Mouse (Mus musculus) monocyte, adult 5-6 weeks (primary cell): ENCODE data around the gene Pla2g4a. TPM values are rescaled to one million over a fixed set of nuclear protein-coding genes. Genes with fewer than 3 reads are reported as not detected.

Source experiments
- ATAC-seq: fragments of 153-309, 156-312 bp; replicated peaks from 2 replicates; pipeline ENCODE4 v1.8.0; 2017; ENCODE audit warnings: mild to moderate bottlenecking; ENCODE audit not compliant: low TSS enrichment, insufficient number of reproducible peaks, severe bottlenecking, poor library complexity, low FRiP score
- total RNA-seq: library from RNA; stranded (forward); fragments of 200-1000, 200-491, 200-594 nt; gene quantifications from 3 replicates; pipeline ENCODE4 v1.2.3, GENCODE M21; 2017

The Pla2g4a gene
- total RNA-seq: 16.5 to 30.5 TPM (median 25.9 TPM) in 3 replicates

DNA sequence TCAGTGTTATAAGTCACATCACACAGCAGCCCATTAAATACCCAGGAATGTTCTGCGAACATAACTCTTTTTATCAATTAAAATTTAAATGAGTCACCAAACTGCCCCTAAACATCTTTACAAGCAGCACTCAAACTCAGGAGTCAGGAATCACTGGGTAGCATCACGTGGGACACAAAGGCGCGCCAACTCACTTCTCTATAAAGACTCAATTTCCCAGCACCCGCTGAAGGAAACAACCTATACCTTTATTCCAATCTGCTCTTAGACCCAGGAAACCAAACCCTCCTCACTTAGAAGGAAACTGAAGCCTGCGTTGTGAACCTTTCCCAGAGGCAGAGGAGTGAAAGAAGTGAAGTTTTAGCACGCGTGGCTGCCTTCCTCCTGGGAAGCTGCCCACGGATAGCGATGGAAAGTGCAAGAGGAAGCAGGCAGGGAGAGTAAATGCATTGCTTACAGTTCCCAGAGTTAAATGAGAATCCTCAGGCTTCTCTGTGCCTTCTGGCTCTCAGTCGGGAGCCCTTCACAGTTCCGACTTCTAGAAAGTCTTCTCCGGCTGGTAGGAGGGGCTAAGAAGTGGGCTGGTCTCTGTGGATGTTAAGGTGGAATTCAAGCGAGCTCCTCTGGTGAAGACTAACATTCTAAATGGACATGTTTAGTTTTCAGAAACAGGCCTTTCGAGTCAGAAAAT, at the start of gene Pla2g4a:
TSS of gene Pla2g4a (minus strand) at position 557 of the 691 bp plus-strand sequence.
- peak; percentile 68 for ATAC-seq

DNA sequence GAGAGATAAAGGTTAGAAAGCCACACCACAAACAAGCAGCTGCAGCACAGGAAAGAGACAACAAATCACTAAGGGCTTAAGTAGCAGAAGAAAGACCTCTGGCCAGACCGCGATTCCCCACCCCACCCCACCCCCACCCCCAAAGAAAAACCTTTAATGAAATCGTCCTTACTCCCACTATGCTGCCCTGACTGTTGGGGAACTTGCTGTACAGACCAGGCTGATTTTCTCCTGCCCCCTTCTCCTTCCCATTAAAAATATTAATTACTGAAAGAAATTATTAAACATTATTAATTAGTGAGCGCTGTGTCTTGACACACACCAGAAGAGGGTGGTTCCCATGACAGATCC, 49.5 kb upstream of the Pla2g4a start:
- ATAC-seq: no peak

DNA sequence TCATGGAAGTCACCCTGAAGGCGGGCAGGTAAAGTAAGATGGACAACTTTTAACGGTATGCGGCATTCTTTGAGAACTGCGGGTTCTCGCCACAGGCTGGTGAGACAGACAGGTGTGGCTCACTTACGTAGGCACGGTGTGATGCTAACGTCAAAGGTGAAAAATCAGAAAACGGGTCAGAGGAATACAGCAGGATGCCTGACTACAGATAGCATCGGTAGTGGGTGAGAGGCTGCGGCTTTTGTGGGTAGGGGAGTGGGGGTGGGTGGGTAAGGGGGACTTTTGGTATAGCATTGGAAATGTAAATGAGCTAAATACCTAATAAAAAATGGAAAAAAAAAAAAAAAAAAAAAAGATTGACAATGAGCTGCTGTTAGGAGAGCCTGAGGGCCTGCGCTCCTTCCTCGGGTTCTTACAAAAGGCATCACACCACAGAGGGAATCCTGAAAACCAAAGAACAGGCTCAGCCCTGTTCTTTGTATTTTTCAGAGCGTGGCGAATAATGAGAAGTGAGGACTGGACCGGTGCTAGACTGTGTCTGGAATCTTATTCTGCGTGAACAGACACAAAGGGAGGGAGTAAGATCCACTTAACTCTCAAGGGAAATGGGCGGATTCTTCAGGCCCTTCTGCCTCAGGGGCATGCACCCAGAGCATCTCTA, 49.0 kb upstream of the Pla2g4a start:
- no peak for ATAC-seq

DNA sequence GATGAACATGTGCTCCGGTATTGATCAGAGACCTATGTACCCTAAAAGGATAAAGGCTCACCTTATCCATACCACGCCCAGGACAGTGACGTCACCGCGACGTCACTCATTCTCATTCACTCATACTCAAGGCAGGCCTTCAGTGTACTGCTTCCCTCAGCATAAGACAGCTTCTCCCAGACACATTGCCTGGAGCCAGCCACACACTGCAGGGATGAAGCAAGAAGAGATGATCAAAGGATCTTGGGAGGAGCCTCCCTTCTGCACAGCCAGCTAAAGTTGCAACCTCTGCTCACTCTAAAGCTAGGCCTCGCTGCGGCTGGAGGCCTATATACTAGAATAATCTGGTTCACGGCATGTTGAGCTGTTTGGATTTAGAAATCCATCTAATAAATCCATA, 48.0 kb upstream of the Pla2g4a start:
- ATAC-seq: no peak

DNA sequence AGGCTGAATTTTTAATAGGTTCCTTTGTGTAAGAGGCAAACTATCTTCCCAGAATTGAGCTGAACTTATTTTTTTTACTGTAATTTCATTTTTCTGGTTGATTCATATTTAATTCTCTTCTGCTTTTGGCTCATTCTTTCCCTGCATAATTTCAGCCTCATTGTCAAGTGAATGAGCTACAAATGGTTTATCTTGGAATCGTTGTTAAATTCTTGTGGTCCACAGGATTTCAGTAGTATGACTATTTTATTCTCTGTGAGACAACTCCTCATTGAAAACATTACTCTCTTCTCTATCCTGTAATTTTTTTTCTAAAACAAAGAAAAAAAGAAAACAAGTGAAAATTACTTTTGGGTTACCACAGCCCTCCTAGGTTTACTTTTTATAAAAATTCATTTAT, 14.5 kb upstream of the Pla2g4a start:
- no peak for ATAC-seq

DNA sequence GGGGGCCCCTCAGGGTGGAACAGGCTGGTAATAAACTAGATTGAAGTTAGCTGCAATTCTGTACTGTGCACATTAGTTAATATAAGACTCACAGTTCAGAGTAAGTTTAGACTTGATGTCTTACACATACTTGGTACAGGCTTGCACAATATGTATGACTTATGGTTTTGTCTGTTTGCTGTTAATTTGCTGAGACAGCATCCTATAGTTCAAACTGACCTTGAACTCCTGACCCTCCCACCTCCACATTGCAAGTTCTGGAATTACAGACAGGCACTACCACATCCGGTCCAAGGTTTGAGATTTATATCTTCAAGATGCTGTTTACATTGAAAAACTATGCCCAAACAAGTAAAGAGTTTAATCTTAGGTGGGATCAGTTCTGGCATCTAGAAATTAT, 4.7 kb upstream of the Pla2g4a start:
- ATAC-seq: no peak

DNA sequence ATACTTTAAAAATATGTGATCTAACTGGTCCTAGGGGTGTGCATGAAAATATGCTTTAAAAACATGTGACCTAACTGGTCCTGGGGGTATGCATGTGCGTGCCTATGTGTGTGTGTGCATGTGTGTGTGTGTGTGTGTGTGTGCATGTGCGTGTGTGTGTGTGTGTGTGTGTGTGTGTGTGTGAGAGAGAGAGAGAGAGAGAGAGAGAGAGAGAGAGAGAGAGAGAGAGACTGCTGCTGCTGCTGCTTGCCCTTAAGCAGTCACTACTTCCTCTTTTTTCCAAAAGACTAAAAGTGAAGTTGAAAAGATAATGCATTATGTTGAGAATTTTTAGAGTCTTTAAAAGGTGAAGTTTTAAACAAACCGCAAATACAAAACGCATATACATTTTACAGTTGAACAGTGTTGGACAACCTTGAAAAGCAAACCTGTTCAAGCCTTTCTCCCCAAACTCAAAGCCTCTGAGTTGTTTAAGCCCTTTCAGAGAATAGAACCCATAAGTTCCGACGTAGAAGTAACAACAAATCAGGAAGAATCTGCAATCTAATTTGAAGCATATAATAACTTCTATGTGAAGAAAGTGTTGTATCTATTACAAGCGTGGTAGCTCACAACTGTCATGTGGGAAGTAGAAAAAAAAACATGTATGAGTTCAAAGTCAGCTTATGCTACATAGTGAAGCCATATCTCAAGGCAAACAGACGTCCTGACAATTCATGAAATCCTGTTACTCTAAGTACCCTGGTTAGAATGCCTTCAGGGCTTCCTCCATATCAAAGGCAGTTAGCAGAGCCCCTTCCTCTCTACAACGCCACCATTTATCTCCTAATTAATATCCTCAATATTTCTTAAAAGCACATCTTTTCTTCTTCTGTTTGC, 574 bp upstream of the Pla2g4a start:
- no peak for ATAC-seq

DNA sequence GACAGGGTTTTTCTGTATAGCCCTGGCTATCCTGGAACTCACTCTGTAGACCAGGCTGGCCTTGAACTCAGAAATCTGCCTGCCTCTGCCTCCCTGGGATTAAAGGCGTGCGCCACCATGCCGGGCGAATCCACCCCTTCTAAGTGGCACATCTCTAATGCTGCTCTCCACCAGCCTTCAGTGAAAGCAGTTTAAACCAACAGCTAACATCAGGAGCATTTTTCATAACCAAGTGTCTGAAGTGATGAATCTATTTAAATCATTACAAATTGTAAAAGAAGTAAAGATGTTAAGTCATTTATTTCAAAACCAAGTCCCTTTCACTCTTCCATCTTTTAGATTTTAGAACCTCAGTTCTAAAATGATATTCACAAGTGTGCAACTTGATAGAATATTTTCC, 839 bp downstream of the Pla2g4a start:
- no peak for ATAC-seq

DNA sequence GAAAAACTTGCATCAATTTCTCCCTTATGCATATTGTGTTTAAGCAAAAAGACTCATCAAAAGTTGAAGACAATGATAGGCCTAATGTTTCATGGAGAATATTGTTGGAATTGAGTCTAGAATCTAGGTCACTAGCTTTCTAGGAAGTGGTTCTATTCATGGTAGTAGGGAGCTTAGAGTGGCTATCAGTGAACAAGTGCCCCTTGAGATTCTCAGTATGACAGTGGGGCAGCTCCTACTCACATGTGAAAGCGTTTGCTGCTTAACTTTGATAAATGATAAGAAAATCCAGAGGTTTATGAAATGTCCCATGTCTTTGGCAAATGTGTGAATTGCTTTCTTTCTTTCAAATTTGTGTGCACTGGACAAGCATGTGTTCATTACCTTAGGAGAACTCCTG, 2.0 kb downstream of the Pla2g4a start:
- ATAC-seq: no peak

DNA sequence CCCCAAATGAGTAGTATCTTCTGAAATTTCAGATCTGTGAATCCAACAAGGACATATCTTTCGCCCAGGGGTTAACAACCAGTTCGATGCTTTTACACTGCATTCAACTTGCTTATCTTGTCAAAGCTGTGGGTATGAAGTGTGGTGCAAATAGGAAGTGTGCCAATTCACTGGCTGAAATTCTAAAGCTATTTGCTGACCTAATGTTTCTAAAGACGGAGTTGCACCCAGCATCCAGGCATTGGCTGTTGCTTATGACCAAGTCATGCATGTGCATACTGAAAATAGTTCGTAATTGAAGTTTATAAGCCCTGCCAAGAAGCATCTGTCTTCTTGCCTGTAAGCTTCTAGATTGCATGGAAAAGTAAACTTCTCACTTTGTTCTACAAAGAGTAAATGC, 5.6 kb downstream of the Pla2g4a start:
- ATAC-seq: no peak

DNA sequence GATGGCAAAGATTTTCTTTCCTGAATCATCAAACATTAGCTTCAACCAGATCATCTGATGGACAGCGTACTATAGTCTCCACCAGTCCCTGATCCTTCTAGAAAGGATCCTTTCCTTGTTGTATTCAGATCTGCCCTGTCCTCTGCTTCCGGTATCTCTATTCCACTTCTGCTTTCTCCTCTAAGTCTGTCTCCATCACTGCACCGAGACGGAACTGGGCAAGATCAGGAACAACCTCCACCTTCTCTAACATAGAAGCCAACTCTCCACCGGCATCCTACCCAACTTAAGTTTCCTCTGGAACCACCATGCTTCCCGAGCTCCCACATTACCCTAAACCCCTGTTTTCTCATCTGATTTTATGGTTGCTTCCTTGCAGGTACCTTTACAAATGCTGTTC, 7.1 kb downstream of the Pla2g4a start:
- peak; percentile 90 for ATAC-seq

DNA sequence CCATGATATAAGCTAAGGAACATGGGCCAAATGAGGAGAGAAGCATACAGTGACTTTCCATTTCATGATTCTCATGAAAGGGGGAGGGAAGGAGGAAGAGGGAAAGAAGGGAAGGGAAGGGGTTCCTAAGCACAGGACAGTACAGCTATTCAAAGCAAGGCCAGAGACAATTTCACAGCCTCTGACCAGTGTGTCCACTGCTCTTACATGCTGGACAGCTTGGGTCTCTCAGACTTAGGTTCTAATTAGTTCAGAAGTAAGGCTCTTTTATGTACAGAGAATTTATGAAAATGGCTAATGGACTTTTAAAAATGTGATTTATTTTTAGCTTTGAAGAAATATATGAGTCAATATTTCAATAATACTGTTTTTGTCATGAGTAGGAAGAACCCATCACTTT, 9.0 kb downstream of the Pla2g4a start:
- no peak for ATAC-seq

DNA sequence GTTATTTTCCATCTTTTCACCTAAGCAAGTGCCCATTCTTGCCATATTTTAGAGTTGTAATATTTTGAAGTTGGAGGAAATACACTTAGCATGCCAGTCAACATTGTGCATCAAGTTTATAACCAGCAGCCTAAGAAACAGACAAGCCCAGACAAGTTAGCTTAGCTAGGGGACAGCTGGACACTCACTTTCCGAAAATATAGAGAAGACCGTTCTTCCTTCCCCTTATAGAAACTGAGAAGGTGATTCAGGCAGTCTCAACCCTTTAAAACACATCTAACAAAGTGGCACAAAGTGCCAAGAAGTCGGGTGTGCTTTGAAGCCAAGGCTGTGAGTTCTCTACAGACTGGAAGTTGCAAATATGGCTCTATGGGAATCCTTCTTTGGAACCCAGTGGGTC, 10.4 kb downstream of the Pla2g4a start:
- ATAC-seq: no peak

DNA sequence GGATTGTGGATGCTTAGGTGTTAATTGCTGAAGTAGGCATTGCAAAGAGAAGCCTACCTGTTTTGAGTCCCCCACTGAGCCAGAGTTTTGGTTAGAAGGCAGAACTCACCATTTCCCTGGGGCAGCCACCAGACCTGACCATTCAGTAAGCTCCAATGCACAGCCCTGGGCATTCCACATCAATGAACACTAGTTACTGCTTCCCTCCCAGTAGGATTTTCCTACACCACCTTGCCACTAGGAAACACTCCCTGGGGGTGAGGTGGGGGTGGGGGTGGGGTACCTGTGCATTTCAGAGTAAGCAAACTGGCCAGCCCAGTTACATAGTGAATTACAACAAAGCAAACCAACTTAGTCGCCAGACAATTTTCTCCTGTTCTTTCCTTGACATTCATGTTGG, 10.8 kb downstream of the Pla2g4a start:
- ATAC-seq: no peak

DNA sequence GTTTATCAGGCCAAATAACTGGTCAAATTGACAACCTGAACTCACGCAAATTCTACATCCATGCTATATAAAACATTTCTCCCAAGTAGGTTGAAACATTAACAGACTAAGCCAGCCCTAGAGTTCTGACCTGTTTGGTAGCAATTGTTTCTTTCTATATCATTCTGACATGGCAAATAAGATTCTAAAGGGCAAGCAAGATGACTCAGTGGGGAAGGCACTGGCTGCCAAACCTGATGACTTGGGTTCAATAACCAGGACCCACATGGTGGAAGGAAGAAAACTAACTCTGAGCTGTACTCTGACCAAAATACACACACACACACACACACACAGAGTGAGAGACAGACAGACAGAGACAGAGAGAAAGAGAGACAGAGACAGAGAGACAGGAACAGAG, 11.8 kb downstream of the Pla2g4a start:
- no peak for ATAC-seq

DNA sequence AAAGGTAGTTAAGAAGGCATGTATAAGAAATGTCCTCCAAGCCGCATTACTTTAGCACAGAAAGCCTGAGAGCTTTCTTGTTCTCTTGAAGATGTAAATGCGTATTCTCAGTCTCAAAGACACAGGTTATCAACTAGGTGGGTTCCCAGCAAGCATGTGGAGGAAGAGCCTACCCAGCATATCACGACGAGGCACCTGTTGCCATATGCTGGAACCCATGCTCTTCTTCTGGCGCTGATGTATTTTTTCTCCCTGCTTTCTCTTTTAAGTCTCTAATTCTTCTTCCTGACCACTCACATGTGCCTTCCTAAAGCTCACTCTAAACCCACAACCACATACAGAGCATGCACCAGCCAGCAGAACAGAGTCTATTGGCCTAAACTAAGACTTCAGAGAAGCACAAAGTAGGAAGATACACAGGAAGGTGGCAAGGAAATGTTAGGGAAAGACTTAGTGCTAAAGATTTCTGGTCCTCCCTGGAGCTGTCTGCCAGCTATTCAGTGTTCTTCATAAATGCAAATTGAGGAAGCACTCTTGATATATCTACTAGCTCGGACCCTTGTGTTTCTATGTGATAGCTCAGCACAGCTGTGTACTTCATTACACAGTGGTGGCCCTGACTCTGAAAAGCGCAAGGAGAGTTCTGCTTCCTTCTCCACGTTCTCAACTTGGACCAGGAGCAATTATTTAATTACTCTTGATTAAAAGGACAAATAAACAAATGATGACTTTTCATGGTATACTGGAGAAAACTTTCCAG, 12.8 kb downstream of the Pla2g4a start:
- no peak for ATAC-seq

DNA sequence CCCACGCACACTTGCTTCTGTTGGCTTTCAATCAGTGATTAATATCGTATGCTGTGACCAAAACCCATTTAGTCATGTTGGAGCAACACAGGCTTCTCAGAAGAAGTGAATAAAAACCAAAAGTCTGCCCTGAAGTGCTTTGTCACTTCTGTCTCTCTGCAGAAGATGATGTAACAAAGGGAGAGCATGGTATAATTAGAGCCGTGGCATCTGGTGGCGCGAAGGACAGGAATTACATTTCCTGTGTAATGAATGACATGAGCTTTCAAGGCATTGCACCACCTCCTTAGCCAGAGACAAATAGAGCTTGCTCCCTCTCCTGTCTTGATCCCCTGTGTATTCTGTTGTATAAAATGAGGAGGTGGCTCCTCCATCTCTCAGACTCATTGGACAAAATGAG, 14.1 kb downstream of the Pla2g4a start:
- peak; percentile 63 for ATAC-seq

DNA sequence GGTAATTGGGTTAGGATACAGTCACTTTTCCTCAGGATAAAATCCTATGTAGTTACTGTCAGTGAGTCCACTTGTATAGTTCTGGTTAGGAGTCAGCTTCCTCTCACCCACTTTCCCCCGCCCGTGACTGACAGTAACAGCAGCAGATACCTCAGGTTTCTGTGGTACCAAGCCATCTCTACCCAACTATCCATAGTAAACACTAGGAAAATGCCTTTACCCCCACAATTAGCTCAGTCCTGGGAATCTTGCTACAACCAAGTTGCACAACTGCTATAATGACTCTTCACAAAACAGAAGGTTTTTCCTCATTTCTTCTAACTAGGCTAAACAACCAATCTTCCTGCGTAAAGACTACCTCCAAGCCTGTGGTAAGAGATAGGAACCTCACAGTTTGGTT, 14.7 kb downstream of the Pla2g4a start:
- ATAC-seq: no peak; the same call in 1 of the 2 replicates

DNA sequence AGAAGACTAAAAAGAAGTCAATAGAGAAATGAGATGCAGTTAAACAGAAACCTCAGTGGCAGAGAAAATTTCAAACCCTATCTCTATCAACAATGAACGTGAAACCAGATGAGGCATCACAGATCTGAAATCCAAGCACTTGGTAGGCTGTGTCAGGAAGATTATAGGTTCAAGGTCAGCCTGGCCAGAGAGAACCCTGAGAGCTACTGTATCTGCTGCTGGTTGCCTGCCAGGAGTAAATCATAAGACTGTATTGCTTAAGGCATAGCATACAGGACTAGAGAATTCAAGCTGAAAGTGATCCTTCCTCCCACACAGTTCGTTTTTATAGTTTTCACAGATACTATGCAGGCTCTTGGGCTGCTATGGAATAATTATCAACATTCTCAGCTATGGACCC, 17.5 kb downstream of the Pla2g4a start:
- no peak for ATAC-seq
